Mouse (Mus musculus): ENCODE data around the gene Kcnt2. TPM values are rescaled to one million over a fixed set of nuclear protein-coding genes. Genes with fewer than 3 reads are reported as not detected.

Kcnt2 gene
- polyA plus RNA-seq, 1 experiment: not detected

GRCm38 (mm10) chr1:140476921-140477320 lies 231.0 kb downstream of the Kcnt2 start:
- TF ChIP-seq POLR2A (IDR thresholded peaks at IDR 0.05; ENCODE audit: borderline replicate concordance, control insufficient read depth, low read depth, low read length) (no peak), CTCF (IDR thresholded peaks at IDR 0.05; ENCODE audit: control insufficient read depth, insufficient read depth, low read length) (no peak)
- H3K4me3 ChIP-seq (replicated peaks; ENCODE audit: control insufficient read depth, low read depth, low read length): no peak overlapping the region
- no peaks in the 10 kb centered on the region for H3K4me1 ChIP-seq (ENCODE audit: control insufficient read depth, insufficient read depth, low read length)
- no peak overlapping the region for H3K27ac ChIP-seq (ENCODE audit: control insufficient read depth, insufficient read depth, low read depth, low read length, poor library complexity)
- WGBS: 61% methylated on average over 2 of the region's 2 CpGs

- H3K4me3 ChIP-seq (replicated peaks; ENCODE audit: control insufficient read depth, low read depth, low read length): no peak overlapping the region
These were observed 238.1 kb downstream of the Kcnt2 start for GRCm38 (mm10) chr1:140484016-140484415.

GRCm38 (mm10) chr1:140489816-140490215 lies 243.9 kb downstream of the Kcnt2 start:
- WGBS: 63% methylated on average over 2 of the region's 2 CpGs
- H3K4me3 ChIP-seq (replicated peaks; ENCODE audit: control insufficient read depth, low read depth, low read length): no peak overlapping the region
- H3K27ac ChIP-seq (ENCODE audit: control insufficient read depth, insufficient read depth, low read depth, low read length, poor library complexity): no peak overlapping the region
- no peak for TF ChIP-seq POLR2A (IDR thresholded peaks at IDR 0.05; ENCODE audit: borderline replicate concordance, control insufficient read depth, low read depth, low read length)
- no peak for TF ChIP-seq CTCF (IDR thresholded peaks at IDR 0.05; ENCODE audit: control insufficient read depth, insufficient read depth, low read length)
- no peaks in the 10 kb centered on the region for H3K4me1 ChIP-seq (ENCODE audit: control insufficient read depth, insufficient read depth, low read length)

More at GRCm38 (mm10) chr1:140484016-140484415, 238.1 kb downstream of the Kcnt2 start:
- Histone ChIP-seq H3K4me1 (ENCODE audit: control insufficient read depth, insufficient read depth, low read length) (no peaks in the 10 kb centered on the region), H3K27ac (ENCODE audit: control insufficient read depth, insufficient read depth, low read depth, low read length, poor library complexity) (no peak overlapping the region)
- TF ChIP-seq CTCF (IDR thresholded peaks at IDR 0.05; ENCODE audit: control insufficient read depth, insufficient read depth, low read length) (no peak), POLR2A (IDR thresholded peaks at IDR 0.05; ENCODE audit: borderline replicate concordance, control insufficient read depth, low read depth, low read length) (no peak)
- 71% methylated on average over 1 of the region's 1 CpGs for WGBS

- Histone ChIP-seq H3K27ac (ENCODE audit: control insufficient read depth, insufficient read depth, low read depth, low read length, poor library complexity) (no peak overlapping the region), H3K4me3 (replicated peaks; ENCODE audit: control insufficient read depth, low read depth, low read length) (no peak overlapping the region), H3K4me1 (ENCODE audit: control insufficient read depth, insufficient read depth, low read length) (no peaks in the 10 kb centered on the region)
- 86% methylated on average over 1 of the region's 1 CpGs for WGBS
- TF ChIP-seq CTCF (IDR thresholded peaks at IDR 0.05; ENCODE audit: control insufficient read depth, insufficient read depth, low read length) (no peak), POLR2A (IDR thresholded peaks at IDR 0.05; ENCODE audit: borderline replicate concordance, control insufficient read depth, low read depth, low read length) (no peak)
These were observed 245.4 kb downstream of the Kcnt2 start for GRCm38 (mm10) chr1:140491406-140491805.

- Histone ChIP-seq H3K27ac (ENCODE audit: control insufficient read depth, insufficient read depth, low read depth, low read length, poor library complexity) (no peak overlapping the region), H3K4me1 (ENCODE audit: control insufficient read depth, insufficient read depth, low read length) (no peaks in the 10 kb centered on the region), H3K4me3 (replicated peaks; ENCODE audit: control insufficient read depth, low read depth, low read length) (no peak overlapping the region)
- no peak for TF ChIP-seq POLR2A (IDR thresholded peaks at IDR 0.05; ENCODE audit: borderline replicate concordance, control insufficient read depth, low read depth, low read length)
- no peak for TF ChIP-seq CTCF (IDR thresholded peaks at IDR 0.05; ENCODE audit: control insufficient read depth, insufficient read depth, low read length)
- 80% methylated on average over 2 of the region's 2 CpGs for WGBS
These were observed 246.3 kb downstream of the Kcnt2 start for GRCm38 (mm10) chr1:140492237-140492636.

GRCm38 (mm10) chr1:140513451-140513850 lies 267.5 kb downstream of the Kcnt2 start:
- no peak overlapping the region for H3K4me3 ChIP-seq (replicated peaks; ENCODE audit: control insufficient read depth, low read depth, low read length)
- TF ChIP-seq POLR2A (IDR thresholded peaks at IDR 0.05; ENCODE audit: borderline replicate concordance, control insufficient read depth, low read depth, low read length) (no peak), CTCF (IDR thresholded peaks at IDR 0.05; ENCODE audit: control insufficient read depth, insufficient read depth, low read length) (no peak)
- no peaks in the 10 kb centered on the region for H3K4me1 ChIP-seq (ENCODE audit: control insufficient read depth, insufficient read depth, low read length)
- no peak overlapping the region for H3K27ac ChIP-seq (ENCODE audit: control insufficient read depth, insufficient read depth, low read depth, low read length, poor library complexity)

GRCm38 (mm10) chr1:140531285-140531908 lies 285.4 kb downstream of the Kcnt2 start:
- Histone ChIP-seq H3K4me1 (ENCODE audit: control insufficient read depth, insufficient read depth, low read length) (no peaks in the 10 kb centered on the region), H3K4me3 (replicated peaks; ENCODE audit: control insufficient read depth, low read depth, low read length) (no peak overlapping the region), H3K27ac (ENCODE audit: control insufficient read depth, insufficient read depth, low read depth, low read length, poor library complexity) (no peak overlapping the region)
- WGBS: 27% methylated on average over 4 of the region's 4 CpGs
- no peak for TF ChIP-seq CTCF (IDR thresholded peaks at IDR 0.05; ENCODE audit: control insufficient read depth, insufficient read depth, low read length)
- no peak for TF ChIP-seq POLR2A (IDR thresholded peaks at IDR 0.05; ENCODE audit: borderline replicate concordance, control insufficient read depth, low read depth, low read length)

GRCm38 (mm10) chr1:140534849-140535248 lies 288.9 kb downstream of the Kcnt2 start:
- H3K27ac ChIP-seq (ENCODE audit: control insufficient read depth, insufficient read depth, low read depth, low read length, poor library complexity): no peak overlapping the region
- no peak overlapping the region for H3K4me3 ChIP-seq (replicated peaks; ENCODE audit: control insufficient read depth, low read depth, low read length)
- no peak for TF ChIP-seq CTCF (IDR thresholded peaks at IDR 0.05; ENCODE audit: control insufficient read depth, insufficient read depth, low read length)
- TF ChIP-seq POLR2A (IDR thresholded peaks at IDR 0.05; ENCODE audit: borderline replicate concordance, control insufficient read depth, low read depth, low read length): no peak
- no peaks in the 10 kb centered on the region for H3K4me1 ChIP-seq (ENCODE audit: control insufficient read depth, insufficient read depth, low read length)

- H3K4me3 ChIP-seq (replicated peaks; ENCODE audit: control insufficient read depth, low read depth, low read length): no peak overlapping the region
- H3K4me1 ChIP-seq (ENCODE audit: control insufficient read depth, insufficient read depth, low read length): no peaks in the 10 kb centered on the region
- TF ChIP-seq POLR2A (IDR thresholded peaks at IDR 0.05; ENCODE audit: borderline replicate concordance, control insufficient read depth, low read depth, low read length) (no peak), CTCF (IDR thresholded peaks at IDR 0.05; ENCODE audit: control insufficient read depth, insufficient read depth, low read length) (no peak)
- WGBS: 73% methylated on average over 3 of the region's 3 CpGs
- H3K27ac ChIP-seq (ENCODE audit: control insufficient read depth, insufficient read depth, low read depth, low read length, poor library complexity): no peak overlapping the region
These were observed 296.1 kb downstream of the Kcnt2 start for GRCm38 (mm10) chr1:140542066-140542465.

Data from bone marrow, adult 2 months (tissue).